Mouse (Mus musculus): Measurements from ENCODE around the gene Disp2.
A peak's percentile ranks its signal among the peaks of the same experiment; 100 is the strongest.

Gene Disp2

GRCm38 (mm10) chr2:118759828-118760227 lies 19.7 kb upstream of the Disp2 start:
- DNase-seq (ENCODE audit: low spot score) = no peak

- DNase-seq (ENCODE audit: low spot score) = no peak
Measured at GRCm38 (mm10) chr2:118760311-118761025, 19.1 kb upstream of the Disp2 start.

GRCm38 (mm10) chr2:118761358-118761757 lies 18.2 kb upstream of the Disp2 start:
- DNase-seq (ENCODE audit: low spot score) = no peak

GRCm38 (mm10) chr2:118761906-118762783 lies 17.4 kb upstream of the Disp2 start, which contains the start of gene Ccdc9b:
Gene Ccdc9b (minus strand): TSS chr2:118762661.
- DNase-seq (ENCODE audit: low spot score) = peak; percentile 82

GRCm38 (mm10) chr2:118762784-118763148 lies 16.8 kb upstream of the Disp2 start:
- no peak for DNase-seq (ENCODE audit: low spot score)

- no peak for DNase-seq (ENCODE audit: low spot score)
Measured at GRCm38 (mm10) chr2:118763469-118763868, 16.1 kb upstream of the Disp2 start.

GRCm38 (mm10) chr2:118764094-118764831 lies 15.3 kb upstream of the Disp2 start:
- DNase-seq (ENCODE audit: low spot score) = no peak

GRCm38 (mm10) chr2:118764875-118765274 lies 14.6 kb upstream of the Disp2 start:
- DNase-seq (ENCODE audit: low spot score) = no peak

GRCm38 (mm10) chr2:118766041-118767033 lies 13.2 kb upstream of the Disp2 start:
- DNase-seq (ENCODE audit: low spot score) = no peak

GRCm38 (mm10) chr2:118772158-118772874 lies 7.2 kb upstream of the Disp2 start, which contains the start of gene Phgr1:
Gene Phgr1 (plus strand): TSS chr2:118772769.
- no peak for DNase-seq (ENCODE audit: low spot score)

GRCm38 (mm10) chr2:118774536-118774935 lies 5.0 kb upstream of the Disp2 start:
- no peak for DNase-seq (ENCODE audit: low spot score)

GRCm38 (mm10) chr2:118775396-118775795 lies 4.1 kb upstream of the Disp2 start:
- no peak for DNase-seq (ENCODE audit: low spot score)

- peak; percentile 61 for DNase-seq (ENCODE audit: low spot score)
Measured at GRCm38 (mm10) chr2:118775846-118776245, 3.7 kb upstream of the Disp2 start.

GRCm38 (mm10) chr2:118776295-118776694 lies 3.2 kb upstream of the Disp2 start:
- DNase-seq (ENCODE audit: low spot score) = no peak

- DNase-seq (ENCODE audit: low spot score) = no peak
Measured at GRCm38 (mm10) chr2:118778418-118778817, 1.1 kb upstream of the Disp2 start.

GRCm38 (mm10) chr2:118779065-118779464 lies 454 bp upstream of the Disp2 start:
- no peak for DNase-seq (ENCODE audit: low spot score)

GRCm38 (mm10) chr2:118781115-118781514 lies 1.6 kb downstream of the Disp2 start:
- DNase-seq (ENCODE audit: low spot score) = no peak

GRCm38 (mm10) chr2:118782303-118782702 lies 2.8 kb downstream of the Disp2 start:
- DNase-seq (ENCODE audit: low spot score) = no peak

GRCm38 (mm10) chr2:118783093-118783492 lies 3.6 kb downstream of the Disp2 start:
- DNase-seq (ENCODE audit: low spot score) = no peak

GRCm38 (mm10) chr2:118783663-118784062 lies 4.1 kb downstream of the Disp2 start:
- no peak for DNase-seq (ENCODE audit: low spot score)
